Mouse (Mus musculus) activated CD4-positive, CD25-positive, alpha-beta regulatory T cell, adult 4 months (primary cell): ENCODE data around the gene Rundc3a. TPM values are rescaled to one million over a fixed set of nuclear protein-coding genes. Genes with fewer than 3 reads are reported as not detected.
A peak's percentile ranks its signal among the peaks of the same experiment; 100 is the strongest.
"Not testable (repeated sequence)": the region's sequence is repeated elsewhere in the genome, so short reads cannot be mapped to it uniquely, and the experiment has no call there.

Experiments used
- ATAC-seq: one replicate; pipeline ENCODE4 v1.8.0; 2017
- polyA plus RNA-seq, 2 experiments: library from polyadenylated mRNA; unstranded; fragments of 100-300 nt; shearing (Covaris generic); gene quantifications; one replicate each; pipeline ENCODE4 v1.2.1; 2017

The Rundc3a gene
- polyA plus RNA-seq, 2 experiments from 2014 or later, result 2.4 TPM

DNA sequence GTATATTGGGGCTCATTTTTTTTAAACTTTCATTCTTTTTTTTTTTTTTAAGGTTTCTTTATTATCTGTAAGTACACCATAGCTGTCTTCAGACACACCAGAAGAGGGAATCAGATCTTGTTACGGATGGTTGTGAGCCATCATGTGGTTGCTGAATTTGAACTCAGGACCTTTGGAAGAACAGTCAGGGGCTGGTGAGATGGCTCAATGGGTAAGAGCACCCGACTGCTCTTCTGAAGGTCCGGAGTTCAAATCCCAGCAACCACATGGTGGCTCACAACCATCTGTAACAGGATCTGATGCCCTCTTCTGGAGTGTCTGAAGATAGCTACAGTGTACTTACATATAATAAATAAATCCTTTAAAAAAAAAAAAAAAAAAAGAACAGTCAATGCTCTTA, 17.1 kb downstream of the Rundc3a start:
- ATAC-seq, result not testable (repeated sequence)

DNA sequence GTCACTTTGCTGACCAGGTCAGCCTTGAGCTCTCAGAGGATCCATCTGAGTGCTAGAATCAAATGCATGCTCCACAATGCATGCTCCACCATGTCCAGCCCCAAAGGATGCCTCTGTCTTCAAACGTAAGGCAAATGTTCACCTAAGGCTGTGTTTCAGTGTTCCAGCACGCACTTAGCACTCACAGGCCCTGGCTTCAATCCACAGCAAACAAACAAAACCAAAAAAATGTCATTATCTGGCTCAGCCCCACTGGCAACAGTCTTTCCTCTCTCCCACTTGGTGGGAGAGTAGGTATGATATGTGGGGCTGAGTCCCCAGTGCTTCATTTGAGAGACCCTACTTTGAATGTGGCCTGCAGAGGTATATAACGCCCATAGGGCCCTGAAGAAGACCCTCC, 17.9 kb downstream of the Rundc3a start:
- ATAC-seq, result no peak

DNA sequence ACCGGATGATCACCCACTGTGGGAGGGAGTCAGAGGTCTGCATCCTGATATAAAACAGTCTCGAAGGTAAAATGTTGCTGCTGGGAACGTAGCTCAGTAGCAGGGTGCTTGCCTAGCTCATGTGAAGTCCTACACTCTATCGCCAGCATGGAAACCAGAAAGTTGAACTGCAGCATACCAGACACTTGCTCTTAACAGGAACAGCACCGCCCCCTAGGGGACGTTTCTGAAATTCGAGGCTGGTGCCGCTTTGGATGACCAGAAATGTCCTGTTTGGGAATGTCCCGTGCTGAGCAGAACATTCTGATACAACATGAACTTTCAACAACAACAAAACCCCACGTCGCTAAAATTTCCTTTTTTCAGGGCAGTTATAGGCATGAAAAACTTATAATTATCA, 18.5 kb downstream of the Rundc3a start:
- ATAC-seq, result no peak

DNA sequence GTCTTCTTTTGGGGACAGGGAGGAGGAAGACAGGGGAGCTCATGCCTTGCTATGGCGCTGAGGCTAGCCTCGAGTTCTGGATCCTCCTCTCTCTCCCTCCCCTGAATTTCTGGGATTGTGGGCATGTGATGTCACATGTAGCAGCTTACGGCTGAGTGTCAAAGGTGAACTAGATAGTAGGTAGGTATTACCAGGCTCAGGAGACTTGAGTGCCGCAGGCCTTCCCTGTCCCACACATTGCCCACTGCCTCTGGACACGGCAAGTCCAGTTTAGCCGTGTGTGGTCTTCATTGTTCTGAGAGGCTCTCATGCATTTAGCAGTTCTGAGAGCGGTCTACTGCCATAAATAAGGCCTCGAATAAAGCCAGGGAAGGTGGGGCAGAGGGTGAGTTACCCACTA, 19.9 kb downstream of the Rundc3a start:
- no peak for ATAC-seq

DNA sequence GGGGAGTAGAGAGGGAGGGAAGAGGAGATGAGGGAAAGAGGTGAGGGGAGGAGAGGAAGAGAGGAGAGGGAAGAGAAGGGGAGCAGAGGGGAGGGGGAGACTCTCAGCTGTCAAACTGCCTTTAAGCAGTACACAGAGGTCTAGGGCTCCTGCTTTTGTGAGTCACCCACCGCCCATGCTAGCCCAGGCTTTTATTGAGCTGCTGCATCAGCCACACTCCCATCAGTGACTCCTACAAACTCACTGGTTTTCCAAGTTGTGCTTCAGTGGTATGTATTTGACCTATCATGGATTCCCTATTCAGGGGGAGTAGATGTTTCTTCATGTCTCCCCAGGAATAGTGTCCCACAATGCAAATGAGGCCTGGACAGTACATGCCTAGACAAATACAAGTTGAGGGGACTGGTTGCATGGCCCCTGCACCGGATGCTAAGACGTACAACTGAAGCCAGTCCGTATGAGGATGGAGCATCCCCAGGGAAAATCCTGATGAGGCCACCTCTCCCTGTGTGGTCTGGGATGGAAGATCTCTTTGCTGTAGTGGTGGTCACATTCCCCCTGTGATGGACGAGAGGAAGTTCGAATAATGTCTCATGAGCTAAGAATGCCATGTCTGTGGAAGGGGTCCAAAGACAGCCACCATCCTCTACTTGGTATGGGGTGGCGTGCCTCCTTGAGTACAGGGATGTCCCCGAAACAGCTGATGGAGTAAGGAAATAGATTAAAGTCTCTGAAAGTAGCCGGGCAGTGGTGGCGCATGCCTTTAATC, 22.0 kb downstream of the Rundc3a start:
- ATAC-seq, result no peak

DNA sequence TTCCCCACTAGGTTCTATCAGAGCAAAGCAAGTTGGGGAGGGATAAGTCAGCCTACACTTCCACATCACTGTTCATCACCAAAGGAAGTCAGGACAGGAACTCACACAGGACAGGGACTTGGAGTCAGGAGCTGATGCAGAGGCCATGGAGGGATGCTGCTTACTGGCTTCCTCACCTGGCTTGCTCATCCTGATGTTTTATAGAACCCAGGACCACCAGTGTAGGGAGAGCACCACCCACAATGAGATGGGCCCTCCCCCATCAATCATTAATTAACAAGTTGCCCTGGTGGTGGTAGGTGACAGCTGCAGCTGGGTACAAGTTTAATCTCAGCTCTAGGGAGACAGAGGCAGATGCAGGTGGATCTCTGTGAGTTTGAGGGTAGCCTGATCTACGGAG, 24.0 kb downstream of the Rundc3a start:
- no peak for ATAC-seq

DNA sequence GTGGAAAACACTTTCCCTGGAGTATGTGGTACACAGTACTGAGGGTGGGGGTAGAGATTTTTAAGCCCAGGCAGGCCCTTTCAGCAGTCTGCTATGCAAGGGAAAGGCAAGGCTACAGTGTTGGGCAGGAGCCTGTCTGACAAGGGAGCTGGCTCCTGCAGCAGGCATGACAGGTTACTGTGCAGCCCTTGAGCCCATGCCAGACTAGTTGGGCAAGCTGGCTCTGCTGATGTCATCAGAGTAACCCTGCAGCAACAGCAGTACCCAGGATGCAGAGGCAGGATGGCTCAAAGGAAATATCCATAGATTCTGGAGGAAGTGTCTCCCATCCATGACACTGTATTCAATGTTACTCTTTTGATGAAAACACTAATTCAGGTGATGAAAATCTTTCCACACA, 25.7 kb downstream of the Rundc3a start:
- no peak for ATAC-seq

DNA sequence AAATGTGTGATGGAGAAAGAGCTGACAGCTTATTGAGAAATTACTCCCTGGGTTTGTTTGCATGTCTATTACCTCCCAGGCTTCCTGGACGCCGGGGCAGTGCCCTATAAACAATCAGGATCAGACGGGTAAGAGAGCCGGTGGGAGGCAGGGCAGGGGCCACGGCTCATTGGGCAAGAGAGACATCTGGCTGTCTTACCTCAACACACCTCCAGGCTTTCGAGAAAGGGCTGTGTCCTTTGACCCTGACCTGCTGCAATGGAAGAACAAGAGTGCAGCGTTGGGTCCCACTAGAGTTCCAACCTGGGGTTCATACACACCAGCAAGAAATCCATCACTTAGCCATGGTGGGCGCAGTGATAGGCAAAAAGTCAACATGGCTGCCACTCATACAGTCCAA, 28.4 kb downstream of the Rundc3a start:
- ATAC-seq, result no peak

DNA sequence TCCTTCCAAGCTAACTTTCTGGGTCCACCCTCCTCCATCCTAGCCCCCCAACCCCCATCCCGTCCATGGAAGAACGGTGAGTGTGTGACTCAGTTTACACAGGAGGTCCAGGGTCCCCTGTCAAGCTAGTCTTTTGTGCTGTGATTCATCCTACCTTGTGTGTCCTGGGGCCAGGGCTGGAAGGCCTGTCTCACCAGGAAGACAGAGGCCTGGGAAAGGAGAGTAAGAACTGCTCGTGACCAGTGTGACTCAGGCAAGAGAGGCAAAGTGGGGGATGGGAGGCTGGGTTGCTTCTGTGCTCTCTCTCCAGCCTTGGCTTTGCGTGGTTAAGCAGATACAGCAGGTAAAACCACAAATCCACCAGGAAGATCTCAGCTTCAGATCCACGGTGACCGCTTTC, 31.5 kb downstream of the Rundc3a start:
- ATAC-seq, result no peak

DNA sequence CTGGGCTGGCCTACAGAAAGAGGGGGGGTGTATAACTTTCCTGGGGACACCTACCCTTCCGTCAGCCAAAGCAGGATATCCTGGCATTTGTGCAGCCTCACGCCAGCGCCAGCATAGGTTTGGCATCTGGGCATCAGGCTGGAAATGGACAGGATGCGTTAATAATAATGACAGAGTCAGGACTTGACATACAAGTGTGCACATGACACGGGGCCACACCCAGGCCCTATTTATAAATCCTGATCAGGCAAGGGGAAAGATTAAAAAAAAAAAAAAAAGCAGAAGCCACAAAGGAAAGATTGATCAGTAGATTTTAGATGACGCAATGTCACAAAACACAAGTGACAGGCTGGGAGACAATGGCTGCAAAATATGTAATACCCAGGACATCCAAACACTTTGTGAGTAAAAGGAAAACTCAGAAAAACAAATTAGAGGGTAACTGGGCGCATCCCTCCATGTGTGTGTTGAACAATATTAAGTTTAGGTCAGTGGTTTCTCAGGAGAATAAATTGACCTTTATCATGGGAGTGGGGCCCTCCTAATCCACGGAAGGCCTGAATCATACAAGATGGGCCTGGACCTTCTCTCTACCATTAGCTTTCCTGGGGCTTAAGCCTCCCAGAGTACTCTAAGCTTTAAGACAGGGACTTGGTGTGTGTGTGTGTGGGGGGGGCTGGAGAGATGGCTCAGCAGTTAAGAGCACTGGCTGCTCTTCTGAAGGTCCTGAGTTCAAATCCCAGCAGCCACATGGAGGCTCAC, 32.5 kb downstream of the Rundc3a start:
- ATAC-seq, result no peak

DNA sequence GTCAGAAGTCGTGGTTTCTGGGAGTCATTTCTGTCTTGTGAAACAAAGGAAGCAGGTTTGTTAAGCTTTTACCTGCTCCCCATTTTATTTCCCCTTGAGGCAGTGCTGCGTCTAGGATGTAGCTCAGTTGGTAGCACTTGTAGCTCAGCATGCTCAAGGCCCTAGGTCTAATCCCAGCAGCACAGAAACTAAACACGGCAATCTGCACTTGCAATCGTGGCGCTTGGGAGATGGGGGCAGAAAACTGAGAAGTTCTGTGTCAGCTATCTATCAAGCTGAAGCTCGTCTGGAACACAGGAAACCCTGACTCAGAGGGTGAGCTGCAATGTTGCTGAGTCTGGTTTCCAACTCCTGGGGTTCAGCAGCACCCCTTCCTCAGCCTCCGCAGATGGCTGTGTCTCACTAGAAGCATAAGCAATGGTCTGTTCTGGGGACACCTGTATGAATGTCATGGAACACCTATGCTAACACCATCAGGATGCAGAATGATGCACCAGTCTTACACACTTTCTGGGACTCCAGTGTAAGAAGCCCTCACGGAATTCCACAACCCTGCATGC, 35.9 kb downstream of the Rundc3a start:
- ATAC-seq, result no peak

DNA sequence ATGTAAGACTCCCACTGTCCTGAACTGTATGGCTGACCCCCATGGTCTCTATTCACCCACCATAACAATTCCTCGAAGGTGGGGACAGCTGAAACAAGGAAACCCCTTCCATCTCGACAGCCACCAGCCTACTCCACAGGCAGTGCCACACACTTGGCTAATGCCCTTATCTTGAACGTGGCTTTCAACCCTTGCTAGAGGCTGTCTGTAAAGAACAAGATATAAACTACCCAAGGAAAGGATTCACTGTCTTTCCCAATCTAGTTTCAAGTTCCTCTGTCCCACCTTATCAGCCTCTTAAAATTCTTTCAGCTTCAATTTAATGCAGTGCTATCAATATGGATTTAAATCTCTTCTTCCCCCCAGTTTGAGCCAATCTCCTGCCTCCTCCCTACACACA, 36.3 kb downstream of the Rundc3a start:
- no peak for ATAC-seq

DNA sequence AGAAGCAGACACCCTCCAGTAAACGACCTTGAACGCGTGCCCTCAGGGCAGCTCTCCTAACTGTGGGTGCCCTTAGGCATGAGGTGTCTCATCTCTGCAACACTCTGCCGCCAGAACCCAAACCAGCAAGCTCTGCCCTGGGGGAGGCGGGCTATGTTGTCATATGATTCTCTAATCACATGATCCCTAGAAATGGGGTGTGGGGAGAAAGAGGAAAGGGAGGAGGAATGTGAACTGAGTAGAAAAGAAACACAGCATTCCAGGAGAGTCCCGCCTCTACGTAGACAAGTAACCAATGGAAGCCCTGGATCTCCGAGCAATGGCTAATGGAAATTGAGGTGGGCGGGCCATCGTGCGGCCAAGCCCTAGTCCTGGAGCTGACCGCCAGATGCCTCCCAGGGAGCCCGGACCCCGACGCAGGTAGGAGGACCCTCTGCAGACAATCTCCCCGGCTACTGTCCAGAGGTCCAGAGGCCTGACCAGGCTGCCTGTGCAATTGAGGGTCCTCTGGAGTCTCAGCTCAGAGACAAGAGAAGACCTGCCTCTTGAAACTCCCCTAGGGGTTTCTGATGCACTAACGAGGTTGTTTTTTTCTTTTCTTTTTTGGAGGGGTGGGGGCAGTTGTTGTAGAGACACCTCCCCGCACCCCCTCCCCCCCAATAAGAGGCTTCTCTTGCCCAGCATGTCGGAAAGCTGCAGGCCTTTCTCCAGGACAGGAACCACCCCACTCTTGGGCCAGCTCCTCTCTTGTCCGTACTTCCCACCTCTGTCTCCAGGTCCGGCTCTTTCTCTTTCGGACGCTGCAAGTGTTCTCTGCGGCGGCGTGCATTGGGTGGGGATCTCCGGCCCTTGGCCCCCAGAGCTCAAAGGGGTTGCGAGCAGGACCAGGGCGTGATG, 37.2 kb downstream of the Rundc3a start, which contains the start of gene Grn:
Grn (plus strand) TSS at position 195 of the 897 bp plus-strand sequence.
- peak; percentile 71 for ATAC-seq

DNA sequence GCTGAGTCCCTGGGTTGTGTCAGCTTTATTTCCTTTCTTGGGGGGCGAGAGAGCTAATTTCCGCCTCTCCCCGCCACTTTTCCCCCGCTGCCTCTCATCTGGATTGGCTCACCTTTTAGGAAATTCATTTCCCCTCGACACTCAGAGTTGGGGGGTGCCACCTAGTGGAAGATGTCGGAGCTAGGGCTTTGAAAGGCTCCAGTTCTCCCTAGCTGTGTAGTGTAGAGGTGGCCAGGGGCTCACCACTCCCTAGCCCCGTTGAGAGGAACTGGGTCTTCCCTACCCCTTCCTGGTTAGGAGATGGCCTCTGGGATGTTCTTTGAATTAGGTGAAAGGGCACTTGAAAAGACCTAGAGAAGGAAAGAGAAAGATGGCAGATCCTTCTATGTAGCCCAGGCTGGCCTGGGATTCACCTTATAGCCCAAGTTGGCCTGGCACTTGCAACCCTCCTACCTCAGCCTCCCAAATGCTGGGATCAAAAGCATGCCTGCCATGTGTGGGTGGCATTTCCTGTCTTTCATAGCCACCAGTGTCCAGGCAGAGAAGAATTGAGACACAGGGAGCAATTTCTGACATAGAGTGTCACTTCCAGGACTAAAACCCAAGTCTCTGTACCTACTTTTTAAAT, 37.9 kb downstream of the Rundc3a start:
- ATAC-seq, result peak; percentile 45

DNA sequence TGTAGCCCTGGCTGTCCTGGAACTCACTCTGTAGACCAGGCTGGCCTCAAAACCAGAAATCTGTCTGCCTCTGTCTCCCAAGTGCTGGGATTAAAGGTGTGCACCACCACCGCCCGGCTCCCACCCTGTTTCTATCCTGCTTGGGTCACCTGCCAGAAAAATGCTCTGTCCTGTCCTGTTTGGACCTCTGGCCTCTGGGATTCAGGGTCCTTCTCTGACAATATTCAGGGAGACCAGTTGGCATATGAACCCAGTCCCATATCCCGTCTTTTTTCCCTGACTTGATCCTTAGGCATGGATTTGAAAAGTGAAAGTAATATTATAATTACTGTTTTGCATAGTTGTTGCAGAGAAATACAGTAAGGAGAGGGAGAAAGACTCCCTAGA, 38.5 kb downstream of the Rundc3a start:
- no peak for ATAC-seq

DNA sequence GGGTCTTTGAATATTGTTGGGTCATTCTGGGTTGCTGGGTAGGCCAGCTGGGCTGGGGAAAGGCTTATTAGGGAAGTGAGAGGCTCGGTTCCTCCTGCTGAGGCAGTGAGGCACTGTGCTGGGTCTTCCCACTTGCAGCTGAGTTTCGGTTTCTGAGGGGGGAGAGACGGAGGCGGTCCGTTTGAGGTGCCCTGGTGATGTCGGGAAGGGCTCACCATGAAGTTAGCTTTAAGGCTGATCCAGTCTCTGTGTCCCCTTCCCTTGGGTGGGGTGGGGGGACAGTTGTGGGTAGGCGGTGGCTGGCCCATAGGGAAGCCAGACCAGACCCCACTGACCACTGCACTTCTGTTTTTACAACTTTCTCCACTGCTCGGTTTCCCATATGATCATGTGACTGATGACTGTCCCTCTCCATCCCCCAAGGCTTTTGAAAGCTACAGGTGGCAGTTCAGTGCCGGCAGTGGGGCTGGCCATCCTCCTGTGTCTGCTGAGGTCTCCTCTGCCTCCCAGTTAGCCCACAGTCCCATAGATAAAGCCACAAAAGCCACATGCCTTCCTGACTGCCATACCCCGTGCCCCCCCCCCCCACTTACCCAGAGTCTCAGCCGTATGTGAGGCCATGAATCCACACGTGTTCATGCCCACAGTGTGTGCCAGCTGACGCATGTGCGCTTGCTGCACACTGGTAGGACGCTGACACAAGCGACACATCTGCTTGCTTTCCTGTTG, 39.1 kb downstream of the Rundc3a start:
- peak; percentile 26 for ATAC-seq

DNA sequence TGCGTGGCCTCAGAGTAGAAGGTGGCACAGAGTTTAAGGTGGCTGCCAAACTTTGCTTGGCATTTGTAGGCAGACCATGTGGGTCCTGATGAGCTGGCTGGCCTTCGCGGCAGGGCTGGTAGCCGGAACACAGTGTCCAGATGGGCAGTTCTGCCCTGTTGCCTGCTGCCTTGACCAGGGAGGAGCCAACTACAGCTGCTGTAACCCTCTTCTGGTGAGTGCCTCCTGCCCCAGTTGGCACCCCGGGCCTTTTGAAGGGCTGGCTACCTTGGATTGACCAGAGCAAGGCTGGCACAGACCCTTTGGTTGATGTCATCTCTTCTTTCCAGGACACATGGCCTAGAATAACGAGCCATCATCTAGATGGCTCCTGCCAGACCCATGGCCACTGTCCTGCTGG, 39.7 kb downstream of the Rundc3a start:
- ATAC-seq, result no peak

DNA sequence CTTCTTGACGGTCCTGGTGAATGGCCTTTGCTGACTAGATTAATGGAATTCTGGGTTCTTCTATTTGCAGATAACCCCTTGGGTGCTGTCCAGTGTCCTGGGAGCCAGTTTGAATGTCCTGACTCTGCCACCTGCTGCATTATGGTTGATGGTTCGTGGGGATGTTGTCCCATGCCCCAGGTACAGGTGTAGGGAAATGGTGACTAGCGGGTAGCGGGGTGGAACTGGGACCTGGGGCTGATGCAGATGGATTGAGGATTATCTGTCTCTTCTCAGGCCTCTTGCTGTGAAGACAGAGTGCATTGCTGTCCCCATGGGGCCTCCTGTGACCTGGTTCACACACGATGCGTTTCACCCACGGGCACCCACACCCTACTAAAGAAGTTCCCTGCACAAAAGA, 40.7 kb downstream of the Rundc3a start:
- ATAC-seq, result no peak

DNA sequence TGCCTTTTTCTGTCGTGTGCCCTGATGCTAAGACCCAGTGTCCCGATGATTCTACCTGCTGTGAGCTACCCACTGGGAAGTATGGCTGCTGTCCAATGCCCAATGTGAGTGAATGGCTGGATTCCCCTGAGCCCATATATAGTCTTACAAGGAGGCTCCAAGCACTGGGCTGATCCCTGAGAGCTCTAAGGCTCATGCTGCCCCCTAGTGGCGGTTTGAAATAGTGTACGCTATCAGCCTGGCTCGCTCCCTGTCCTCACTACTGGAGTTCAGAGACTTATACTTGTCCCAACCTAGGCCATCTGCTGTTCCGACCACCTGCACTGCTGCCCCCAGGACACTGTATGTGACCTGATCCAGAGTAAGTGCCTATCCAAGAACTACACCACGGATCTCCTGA, 41.2 kb downstream of the Rundc3a start:
- peak; percentile 38 for ATAC-seq

DNA sequence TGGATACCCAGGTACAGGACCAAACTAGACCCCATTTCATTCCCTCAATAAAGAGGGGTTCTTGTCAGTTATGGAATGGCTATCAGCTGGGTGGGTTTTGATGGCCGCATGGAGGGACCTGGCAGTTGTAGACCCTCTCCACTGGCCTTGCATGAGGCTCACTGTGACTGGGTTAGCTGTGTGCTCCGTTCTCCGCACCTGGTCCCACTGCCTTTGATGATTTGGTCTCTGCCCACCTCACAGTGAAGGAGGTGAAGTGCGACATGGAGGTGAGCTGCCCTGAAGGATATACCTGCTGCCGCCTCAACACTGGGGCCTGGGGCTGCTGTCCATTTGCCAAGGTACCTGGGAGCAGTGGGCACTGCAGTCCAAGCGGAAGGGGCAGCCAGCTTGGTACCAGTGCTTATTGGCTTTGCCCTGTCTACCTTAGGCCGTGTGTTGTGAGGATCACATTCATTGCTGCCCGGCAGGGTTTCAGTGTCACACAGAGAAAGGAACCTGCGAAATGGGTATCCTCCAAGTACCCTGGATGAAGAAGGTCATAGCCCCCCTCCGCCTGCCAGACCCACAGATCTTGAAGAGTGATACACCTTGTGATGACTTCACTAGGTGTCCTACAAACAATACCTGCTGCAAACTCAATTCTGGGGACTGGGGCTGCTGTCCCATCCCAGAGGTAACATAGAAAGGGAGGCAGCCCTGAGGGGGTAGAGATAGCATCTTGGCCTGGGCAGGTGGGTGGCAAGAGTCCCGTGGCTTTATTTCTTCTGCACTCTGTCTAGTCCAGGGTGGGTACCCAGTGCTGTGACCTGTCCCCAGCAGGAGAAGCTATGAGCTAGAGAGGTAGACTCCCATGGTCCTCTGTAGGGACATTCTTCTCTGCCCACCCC, 41.9 kb downstream of the Rundc3a start:
- no peak for ATAC-seq
